Mouse (Mus musculus) heart, embryonic 14.5 days (tissue): ENCODE results near the gene Klk1b4. TPM values are rescaled to one million over a fixed set of nuclear protein-coding genes. Genes with fewer than 3 reads are reported as not detected.
"Not testable (repeated sequence)": the region's sequence is repeated elsewhere in the genome, so short reads cannot be mapped to it uniquely, and the experiment has no call there.

Experiments
- ATAC-seq: fragments of 200-750 bp; cut with Nextera tagmentation; 2 replicates; pipeline ENCODE4 v1.8.0; 2017; ENCODE audit warnings: low read depth, moderate TSS enrichment; ENCODE audit not compliant: insufficient number of reproducible peaks, insufficient read depth, low FRiP score
- H3K27ac ChIP-seq, 2 experiments: fragments of 200-500 bp in 1 of 2; fragments of 300-500 bp in 1 of 2; sonication (generic) in 1 of 2; replicated peaks in 1 of 2; 2 replicates each; pipeline ENCODE4 v1.5.1; 2012 to 2014; ENCODE audit warnings: low read depth in 2 of 2, low read length in 2 of 2, control low read depth in 1 of 2, mild to moderate bottlenecking in 1 of 2, mixed read lengths in 1 of 2; ENCODE audit not compliant: control insufficient read depth in 1 of 2, insufficient read depth in 1 of 2
- H3K27me3 ChIP-seq: fragments of 300-500 bp; sonication (generic); 2 replicates; pipeline ENCODE4 v1.6.1; 2014; ENCODE audit warnings: mild to moderate bottlenecking, low read length, control low read depth; ENCODE audit not compliant: control insufficient read depth, insufficient read depth
- H3K36me3 ChIP-seq: fragments of 300-500 bp; sonication (generic); 2 replicates; pipeline ENCODE4 v1.6.1; 2014; ENCODE audit warnings: mild to moderate bottlenecking, control low read depth, low read length, mixed read lengths; ENCODE audit not compliant: control insufficient read depth, insufficient read depth
- H3K4me1 ChIP-seq, 2 experiments: fragments of 200-500 bp in 1 of 2; fragments of 300-500 bp in 1 of 2; sonication (generic) in 1 of 2; 2 replicates each; pipeline ENCODE4 v1.6.1; 2012 to 2014; ENCODE audit warnings: low read length in 2 of 2, control low read depth in 1 of 2, mixed read lengths in 1 of 2; ENCODE audit not compliant: control insufficient read depth in 2 of 2, insufficient read depth in 2 of 2
- H3K4me2 ChIP-seq: fragments of 300-500 bp; sonication (generic); 2 replicates; pipeline ENCODE4 v1.6.1; 2014; ENCODE audit warnings: mild to moderate bottlenecking, low read length
- H3K4me3 ChIP-seq, 2 experiments: fragments of 200-500 bp in 1 of 2; fragments of 300-500 bp in 1 of 2; sonication (generic) in 1 of 2; 2 replicates each; pipeline ENCODE4 v1.5.1; 2012 to 2014; ENCODE audit warnings: low read length in 2 of 2, mild to moderate bottlenecking in 2 of 2, control low read depth in 1 of 2, low read depth in 1 of 2, moderate library complexity in 1 of 2; ENCODE audit not compliant: control insufficient read depth in 1 of 2, insufficient read depth in 1 of 2
- H3K9ac ChIP-seq: fragments of 300-500 bp; sonication (generic); 2 replicates; pipeline ENCODE4 v1.6.1; 2014; ENCODE audit warnings: mild to moderate bottlenecking, low read length
- H3K9me3 ChIP-seq: fragments of 300-500 bp; sonication (generic); 2 replicates; pipeline ENCODE4 v1.6.1; 2016; ENCODE audit warnings: low read length, control low read depth; ENCODE audit not compliant: control insufficient read depth
- WGBS: fragments of 180-500 bp; shearing (Covaris S2); extraction: QIAGEN DNeasy Blood & Tissue Kit; methylation state at CpG from one replicate; pipeline ENCODE4 v1.1.7; 2014; 5-methylcytosine and 5-hydroxymethylcytosine counted together
- polyA plus RNA-seq: library from polyadenylated mRNA; unstranded; fragments of >200 nt; fragmentation: Nextera tagmentation; extraction: Ambion mirVana; gene quantifications from 2 replicates; pipeline ENCODE4 v1.2.1, GENCODE M21; 2014

Klk1b4 gene
- not detected in 2 replicates for polyA plus RNA-seq

DNA sequence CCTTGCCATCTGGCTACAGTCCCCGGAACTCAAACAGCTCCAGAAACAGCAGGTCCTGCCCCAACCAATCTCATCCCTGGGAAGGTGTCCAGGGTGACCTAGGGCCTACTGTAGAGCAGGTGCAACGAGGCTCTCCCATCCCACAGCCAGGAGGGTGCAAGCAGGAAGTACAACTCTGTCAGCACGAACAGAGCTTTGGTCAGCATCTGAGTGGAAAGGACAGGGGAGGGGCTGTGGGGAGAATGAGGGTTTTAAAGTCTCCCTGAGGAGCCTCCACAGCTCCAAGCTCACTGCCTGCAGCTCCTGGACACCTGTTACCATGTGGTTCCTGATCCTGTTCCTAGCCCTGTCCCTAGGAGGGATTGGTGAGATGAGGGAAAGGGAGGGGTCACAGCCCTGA lies at the start of gene Klk1b4:
TSS of gene Klk1b4 (plus strand) at position 301 of the 400 bp plus-strand sequence.
- not testable (repeated sequence) for ATAC-seq, H3K36me3 ChIP-seq, H3K27ac ChIP-seq, H3K4me3 ChIP-seq, H3K4me2 ChIP-seq, H3K9ac ChIP-seq, H3K27me3 ChIP-seq, H3K9me3 ChIP-seq, H3K4me1 ChIP-seq
- WGBS: 47% methylated on average over 3 of the region's 3 CpGs

- H3K4me3 ChIP-seq: no peak overlapping the region
- H3K9ac ChIP-seq: no peak overlapping the region
- no peak overlapping the region for H3K4me2 ChIP-seq
- WGBS: 76% methylated on average over 9 of the region's 9 CpGs
- no peaks in the 10 kb centered on the region for H3K27me3 ChIP-seq
- no peak for ATAC-seq
- H3K36me3 ChIP-seq: no peaks in the 10 kb centered on the region
- no peaks in the 10 kb centered on the region for H3K4me1 ChIP-seq
- no peaks in the 10 kb centered on the region for H3K9me3 ChIP-seq
- no peak overlapping the region for H3K27ac ChIP-seq
These were observed 27.8 kb upstream of the Klk1b4 start for GRCm38 (mm10) chr7:44179299-44180045.

DNA sequence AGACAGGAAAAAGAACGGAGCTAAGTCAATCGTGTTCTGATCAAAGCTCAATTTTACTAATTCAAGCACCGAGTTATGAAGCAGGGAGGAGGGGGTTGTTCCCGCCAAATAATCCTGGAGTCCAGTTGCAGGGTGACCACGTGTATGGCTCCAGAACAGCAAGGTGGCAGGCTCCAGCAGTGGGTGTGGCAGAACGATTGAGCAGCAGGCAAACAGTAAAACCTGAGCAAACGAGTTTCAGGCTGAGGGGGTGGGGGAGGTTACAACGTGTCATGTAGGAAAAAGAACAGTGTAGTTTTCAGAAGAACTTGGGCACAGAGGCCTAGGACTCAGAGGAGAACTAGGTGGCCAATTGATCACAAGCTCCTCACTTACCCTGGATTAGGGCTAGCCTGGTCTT lies 20.7 kb upstream of the Klk1b4 start:
- H3K36me3 ChIP-seq, H3K9me3 ChIP-seq, H3K27me3 ChIP-seq, H3K27ac ChIP-seq, H3K4me1 ChIP-seq, H3K9ac ChIP-seq, ATAC-seq, H3K4me2 ChIP-seq, H3K4me3 ChIP-seq: not testable (repeated sequence)
- 62% methylated on average over 8 of the region's 8 CpGs for WGBS

GRCm38 (mm10) chr7:44187936-44188335 lies 19.3 kb upstream of the Klk1b4 start, which contains the start of gene Klk1b24:
TSS of gene Klk1b24 (plus strand) at chr7:44188236.
- H3K9ac ChIP-seq, H3K4me3 ChIP-seq, H3K9me3 ChIP-seq, H3K4me2 ChIP-seq, ATAC-seq, H3K4me1 ChIP-seq, H3K36me3 ChIP-seq, H3K27ac ChIP-seq, H3K27me3 ChIP-seq: not testable (repeated sequence)

DNA sequence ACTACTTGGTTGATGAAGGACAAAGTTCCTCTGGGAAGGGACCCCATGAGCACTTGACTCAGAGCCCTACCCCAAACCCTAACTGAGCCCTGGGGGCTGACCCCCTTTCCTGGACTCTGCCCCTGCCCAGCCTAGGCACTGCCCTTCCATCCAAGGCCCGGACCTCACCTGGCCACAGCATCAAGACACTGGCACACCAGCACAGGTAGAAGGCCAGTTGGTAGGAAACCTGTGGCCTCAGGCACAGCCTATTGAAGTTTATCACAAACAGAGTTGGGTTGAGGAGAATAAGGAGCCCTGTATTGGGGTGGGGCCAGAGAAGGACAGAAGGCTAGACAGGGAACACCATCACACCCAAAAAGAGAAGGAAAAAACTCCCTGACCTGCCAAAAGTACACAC lies 13.8 kb upstream of the Klk1b4 start:
- 90% methylated on average over 1 of the region's 1 CpGs for WGBS

DNA sequence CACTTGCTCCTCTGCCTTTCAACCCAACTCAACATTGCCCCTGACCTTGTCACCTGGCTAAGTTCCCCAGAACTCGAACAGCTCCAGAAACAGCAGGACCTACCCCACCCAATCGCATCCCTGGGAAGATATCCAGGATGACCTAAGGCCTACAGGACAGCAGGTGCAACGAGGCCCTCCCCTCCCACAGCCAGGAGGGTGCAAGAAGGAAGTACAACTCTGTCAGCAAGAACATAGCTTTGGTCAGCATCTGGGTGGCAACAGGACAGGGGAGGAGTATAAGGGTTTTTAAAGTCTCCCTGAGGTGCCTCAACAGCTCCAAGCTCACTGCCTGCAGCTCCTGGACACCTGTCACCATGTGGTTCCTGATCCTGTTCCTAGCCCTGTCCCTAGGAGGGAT lies 9.3 kb upstream of the Klk1b4 start, which contains the start of gene Klk1b3:
TSS of gene Klk1b3 (plus strand) at position 301 of the 400 bp plus-strand sequence.
- no peaks in the 10 kb centered on the region for H3K4me1 ChIP-seq
- H3K27ac ChIP-seq: no peak within 1 kb of the TSS
- no peaks in the 10 kb centered on the region for H3K36me3 ChIP-seq
- no peak within 1 kb of the TSS for H3K4me3 ChIP-seq
- no peak for ATAC-seq
- no peaks in the 10 kb centered on the region for H3K9me3 ChIP-seq
- no peak within 1 kb of the TSS for H3K4me2 ChIP-seq
- WGBS: 52% methylated on average over 3 of the region's 3 CpGs
- no peaks in the 10 kb centered on the region for H3K27me3 ChIP-seq
- H3K9ac ChIP-seq: no peak within 1 kb of the TSS

More for the DNA sequence above, 13.8 kb upstream of the Klk1b4 start:
- not testable (repeated sequence) for H3K4me2 ChIP-seq, H3K4me3 ChIP-seq, H3K27me3 ChIP-seq, H3K4me1 ChIP-seq, H3K9ac ChIP-seq, ATAC-seq, H3K27ac ChIP-seq, H3K9me3 ChIP-seq, H3K36me3 ChIP-seq

GRCm38 (mm10) chr7:44208307-44208706 lies 1.1 kb downstream of the Klk1b4 start:
- Histone ChIP-seq H3K4me2 (no peak overlapping the region), H3K4me1 (no peaks in the 10 kb centered on the region), H3K9me3 (no peaks in the 10 kb centered on the region), H3K9ac (no peak overlapping the region), H3K4me3 (no peak overlapping the region), H3K27ac (no peak overlapping the region), H3K36me3 (no peaks in the 10 kb centered on the region), H3K27me3 (no peaks in the 10 kb centered on the region)
- 69% methylated on average over 3 of the region's 3 CpGs for WGBS
- no peak for ATAC-seq

- H3K9ac ChIP-seq: no peak within 1 kb of the TSS
These were observed 8.4 kb downstream of the Klk1b4 start, which contains the start of gene Klk1b5 for GRCm38 (mm10) chr7:44215645-44216044. TSS of gene Klk1b5 (plus strand) at chr7:44215945.

More at GRCm38 (mm10) chr7:44215645-44216044, 8.4 kb downstream of the Klk1b4 start, which contains the start of gene Klk1b5:
- WGBS: 59% methylated on average over 1 of the region's 1 CpGs
- Histone ChIP-seq H3K27me3 (no peaks in the 10 kb centered on the region), H3K4me3 (no peak within 1 kb of the TSS), H3K4me1 (no peaks in the 10 kb centered on the region), H3K9me3 (no peaks in the 10 kb centered on the region), H3K4me2 (no peak within 1 kb of the TSS), H3K27ac (no peak within 1 kb of the TSS), H3K36me3 (no peaks in the 10 kb centered on the region)
- ATAC-seq: no peak
